Mouse (Mus musculus): ENCODE data around the gene Sptbn1. TPM values are rescaled to one million over a fixed set of nuclear protein-coding genes. Genes with fewer than 3 reads are reported as not detected.

The Sptbn1 gene
- polyA plus RNA-seq, 1 experiment from 2014 or later, result 83.7 TPM

- WGBS, result 88% methylated on average over 2 of the region's 2 CpGs
- Histone ChIP-seq H3K36me3 (peaks cover 65% of the 10 kb centered on the region), H3K4me2 (replicated peaks) (no peak overlapping the region)
Observed at GRCm38 (mm10) chr11:30101162-30101561, 166.8 kb downstream of the Sptbn1 start.

DNA sequence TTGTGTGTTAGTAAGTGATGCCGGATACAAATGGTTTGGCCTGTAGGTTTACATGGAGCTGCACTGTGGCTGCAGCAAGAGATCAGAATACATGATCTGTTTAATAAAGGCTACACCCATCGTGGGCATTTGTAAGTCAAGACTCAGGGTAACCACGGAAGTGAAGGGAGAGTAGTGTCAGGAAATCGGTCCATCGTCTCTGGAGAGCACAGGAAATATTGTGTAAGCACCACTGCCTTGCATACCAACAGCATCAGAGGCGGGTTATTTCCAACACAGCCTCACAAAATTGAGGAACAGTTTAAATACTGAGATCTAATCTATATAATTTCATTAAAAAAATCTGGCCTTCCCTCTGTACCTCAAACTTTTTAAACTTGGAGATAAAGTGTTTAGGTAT is 168.1 kb downstream of the Sptbn1 start:
- Histone ChIP-seq H3K27me3 (no peaks in the 10 kb centered on the region), H3K4me3 (no peak overlapping the region), H3K9me3 (no peaks in the 10 kb centered on the region), H3K27ac (no peak overlapping the region), H3K4me2 (replicated peaks) (no peak overlapping the region), H3K36me3 (peaks cover 55% of the 10 kb centered on the region), H3K9ac (no peak overlapping the region), H3K4me1 (no peaks in the 10 kb centered on the region)
- ATAC-seq (ENCODE audit: insufficient number of reproducible peaks, insufficient read depth, low FRiP score, low TSS enrichment), result no peak
- WGBS, result 89% methylated on average over 6 of the region's 6 CpGs

More at GRCm38 (mm10) chr11:30101162-30101561, 166.8 kb downstream of the Sptbn1 start:
- H3K9me3 ChIP-seq, result no peaks in the 10 kb centered on the region
- H3K9ac ChIP-seq, result no peak overlapping the region
- no peak for ATAC-seq (ENCODE audit: insufficient number of reproducible peaks, insufficient read depth, low FRiP score, low TSS enrichment)
- no peaks in the 10 kb centered on the region for H3K27me3 ChIP-seq
- H3K4me1 ChIP-seq, result no peaks in the 10 kb centered on the region
- H3K4me3 ChIP-seq, result no peak overlapping the region
- no peak overlapping the region for H3K27ac ChIP-seq

DNA sequence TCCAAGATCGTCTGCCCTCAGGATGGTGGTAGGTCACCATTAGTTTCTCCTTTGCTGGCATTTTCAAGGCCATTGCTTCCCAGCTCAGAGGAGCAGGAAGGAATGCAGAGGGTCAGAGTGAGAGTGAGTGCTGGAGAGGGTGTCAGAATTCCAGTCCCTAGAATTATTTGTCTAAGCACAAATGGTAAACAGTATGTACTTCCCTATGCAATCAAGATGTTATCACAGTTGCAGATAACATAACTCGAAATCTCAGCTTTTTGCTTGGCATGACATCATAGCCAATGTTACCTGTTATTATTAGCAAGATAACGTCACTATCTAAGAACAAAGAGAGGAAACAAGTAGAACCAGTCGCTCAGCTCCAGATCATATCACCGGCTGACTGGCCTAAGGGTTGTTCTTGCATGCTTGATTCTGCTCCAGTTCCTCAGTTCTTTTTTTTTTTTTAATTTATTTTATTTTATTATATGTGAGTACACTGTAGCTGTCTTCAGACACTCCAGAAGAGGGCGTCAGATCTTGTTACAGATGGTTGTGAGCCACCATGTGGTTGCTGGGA is 172.7 kb downstream of the Sptbn1 start:
- H3K9ac ChIP-seq, result no peak overlapping the region
- no peaks in the 10 kb centered on the region for H3K27me3 ChIP-seq
- 82% methylated on average over 6 of the region's 6 CpGs for WGBS
- H3K4me3 ChIP-seq, result no peak overlapping the region
- H3K27ac ChIP-seq, result no peak overlapping the region
- no peak for ATAC-seq (ENCODE audit: insufficient number of reproducible peaks, insufficient read depth, low FRiP score, low TSS enrichment)
- no peak overlapping the region for H3K4me2 ChIP-seq (replicated peaks)
- no peaks in the 10 kb centered on the region for H3K4me1 ChIP-seq
- peaks cover 19% of the 10 kb centered on the region for H3K36me3 ChIP-seq
- no peaks in the 10 kb centered on the region for H3K9me3 ChIP-seq

- Histone ChIP-seq H3K9me3 (no peaks in the 10 kb centered on the region), H3K4me2 (replicated peaks) (no peak overlapping the region), H3K27me3 (no peaks in the 10 kb centered on the region), H3K9ac (no peak overlapping the region), H3K4me1 (no peaks in the 10 kb centered on the region), H3K4me3 (no peak overlapping the region), H3K36me3 (0 out of 2 replicates have a peak, but pooled peaks cover under 1% of the 10 kb centered on the region), H3K27ac (no peak overlapping the region)
- ATAC-seq (ENCODE audit: insufficient number of reproducible peaks, insufficient read depth, low FRiP score, low TSS enrichment), result no peak
- 42% methylated on average over 4 of the region's 4 CpGs for WGBS
Observed at GRCm38 (mm10) chr11:30091892-30092291, 176.1 kb downstream of the Sptbn1 start.

DNA sequence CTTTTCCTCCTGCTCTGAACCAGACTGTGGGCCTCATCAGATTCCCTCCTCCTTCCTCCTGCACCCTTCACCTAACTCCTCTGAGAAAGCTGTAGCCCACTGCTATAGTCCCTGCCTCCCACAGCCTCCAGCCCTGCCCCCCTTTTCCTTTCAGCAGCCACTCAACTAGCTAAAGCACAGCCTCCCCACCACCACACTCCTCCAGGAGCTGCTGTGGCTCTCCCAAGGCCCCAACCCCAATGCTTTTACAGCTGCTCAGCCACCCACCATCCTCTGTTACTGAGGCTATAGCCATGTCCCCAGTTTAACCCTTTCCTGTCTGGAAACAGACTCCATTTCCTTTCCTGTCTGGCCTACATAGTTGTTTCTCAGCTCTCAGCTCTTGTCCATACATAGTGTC is 182.9 kb downstream of the Sptbn1 start:
- no peak overlapping the region for H3K9ac ChIP-seq
- ATAC-seq (ENCODE audit: insufficient number of reproducible peaks, insufficient read depth, low FRiP score, low TSS enrichment), result peak; percentile 35; the same call in 1 of the 2 replicates

DNA sequence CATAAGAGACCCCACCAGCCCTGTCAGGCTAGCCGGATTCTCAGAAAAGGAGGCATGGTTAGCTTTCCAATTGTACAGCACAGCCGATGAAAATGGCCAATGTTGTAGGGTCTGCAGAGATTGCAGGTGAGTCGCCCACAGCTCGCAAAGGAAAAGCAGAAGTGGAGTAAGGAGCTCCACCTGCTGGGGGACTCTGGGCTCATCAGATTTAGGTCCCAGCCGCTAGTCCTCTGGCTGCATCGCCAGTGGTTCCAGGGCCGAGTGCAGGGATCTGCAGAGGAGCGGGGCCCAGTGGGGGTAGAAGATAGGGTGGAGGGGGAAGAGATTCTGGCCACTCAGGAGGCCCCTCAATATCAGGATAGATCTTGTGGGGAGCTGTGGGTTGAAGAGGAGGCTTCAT is 210.7 kb downstream of the Sptbn1 start:
- Histone ChIP-seq H3K4me2 (replicated peaks) (no peak overlapping the region), H3K27me3 (no peaks in the 10 kb centered on the region), H3K36me3 (no peaks in the 10 kb centered on the region), H3K27ac (no peak overlapping the region), H3K4me3 (no peak overlapping the region), H3K9ac (no peak overlapping the region), H3K9me3 (no peaks in the 10 kb centered on the region), H3K4me1 (no peaks in the 10 kb centered on the region)
- whole genome bisulfite sequencing, result 49% methylated on average over 8 of the region's 8 CpGs
- no peak for ATAC-seq (ENCODE audit: insufficient number of reproducible peaks, insufficient read depth, low FRiP score, low TSS enrichment)

More for the DNA sequence above, 182.9 kb downstream of the Sptbn1 start:
- peaks cover 4% of the 10 kb centered on the region; the same call in 1 of the 2 replicates for H3K4me1 ChIP-seq
- H3K9me3 ChIP-seq, result no peaks in the 10 kb centered on the region
- H3K27ac ChIP-seq, result no peak overlapping the region
- no peak overlapping the region for H3K4me2 ChIP-seq (replicated peaks)
- no peaks in the 10 kb centered on the region for H3K27me3 ChIP-seq
- H3K36me3 ChIP-seq, result no peaks in the 10 kb centered on the region
- no peak overlapping the region for H3K4me3 ChIP-seq

Other genes starting within 250 kb of the Sptbn1 start
- 0.62 and 1.1 TPM in 2 replicates for gene Eml6, start 242.1 kb downstream of the Sptbn1 start, polyA plus RNA-seq (2016; fragmentation: Nextera tagmentation; extraction: Ambion mirVana)
- not detected in 2 replicates for gene 4930505A04Rik, start 203.7 kb upstream of the Sptbn1 start, polyA plus RNA-seq (2016; fragmentation: Nextera tagmentation; extraction: Ambion mirVana)